Mouse (Mus musculus) limb, embryonic 15.5 days (tissue): Measurements from ENCODE around the gene Sap18b. TPM values are rescaled to one million over a fixed set of nuclear protein-coding genes. Genes with fewer than 3 reads are reported as not detected.
"Not testable (repeated sequence)": the region's sequence is repeated elsewhere in the genome, so short reads cannot be mapped to it uniquely, and the experiment has no call there.

ENCODE experiments used
- ATAC-seq: fragments of 200-750 bp; cut with Nextera tagmentation; 2 replicates; pipeline ENCODE4 v1.8.0; 2017; ENCODE audit warnings: low read depth, moderate TSS enrichment; ENCODE audit not compliant: insufficient number of reproducible peaks, low FRiP score, low TSS enrichment
- H3K27ac ChIP-seq: fragments of 300-500 bp; sonication (generic); 2 replicates; pipeline ENCODE4 v1.5.1; 2015; ENCODE audit warnings: moderate library complexity, mild to moderate bottlenecking, inconsistent platforms
- H3K27me3 ChIP-seq: fragments of 300-500 bp; sonication (generic); 2 replicates; pipeline ENCODE4 v1.6.1; 2015; ENCODE audit warnings: inconsistent platforms
- H3K36me3 ChIP-seq: fragments of 300-500 bp; sonication (generic); 2 replicates; pipeline ENCODE4 v1.6.1; 2015; ENCODE audit warnings: inconsistent platforms
- H3K4me1 ChIP-seq: fragments of 300-500 bp; sonication (generic); 2 replicates; pipeline ENCODE4 v1.6.1; 2015; ENCODE audit warnings: inconsistent platforms
- H3K4me2 ChIP-seq: fragments of 300-500 bp; sonication (generic); 2 replicates; pipeline ENCODE4 v1.6.1; 2015; ENCODE audit warnings: mild to moderate bottlenecking, inconsistent platforms
- H3K4me3 ChIP-seq: fragments of 300-500 bp; sonication (generic); 2 replicates; pipeline ENCODE4 v1.5.1; 2015; ENCODE audit warnings: mild to moderate bottlenecking, inconsistent platforms
- H3K9ac ChIP-seq: fragments of 300-500 bp; sonication (generic); 2 replicates; pipeline ENCODE4 v1.6.1; 2015; ENCODE audit warnings: inconsistent platforms
- H3K9me3 ChIP-seq: fragments of 300-500 bp; sonication (generic); 2 replicates; pipeline ENCODE4 v1.6.1; 2016; ENCODE audit warnings: inconsistent platforms
- WGBS: fragments of 180-500 bp; shearing (Covaris S2); methylation state at CpG from one replicate; pipeline ENCODE4 v1.1.7; 2015; 5-methylcytosine and 5-hydroxymethylcytosine counted together
- polyA plus RNA-seq: library from polyadenylated mRNA; unstranded; fragments of >200 nt; fragmentation: Nextera tagmentation; extraction: Ambion mirVana; gene quantifications from 2 replicates; pipeline ENCODE4 v1.2.1, GENCODE M21; 2015

Sap18b gene
- polyA plus RNA-seq, 1 experiment from 2014 or later, result 324 TPM

DNA sequence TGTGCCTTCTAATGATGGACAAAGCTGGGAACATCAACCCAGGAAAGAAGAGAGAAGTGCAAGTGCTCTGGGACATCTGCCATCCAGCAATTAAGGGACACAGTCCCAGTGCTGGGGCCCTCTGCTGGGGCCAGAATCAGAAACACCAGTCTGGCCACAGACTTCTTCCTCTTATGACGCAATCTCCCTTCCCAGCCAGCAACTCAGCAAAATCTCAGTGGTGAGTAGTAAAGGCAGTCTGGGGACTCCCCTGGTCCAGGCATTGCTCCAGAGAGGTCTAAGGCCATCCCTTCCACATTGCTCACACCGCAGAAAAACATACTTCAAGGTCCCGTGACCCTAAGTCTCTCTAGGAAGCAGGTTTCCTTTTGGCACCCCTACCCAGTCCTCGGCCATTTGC is 27.1 kb downstream of the Sap18b start:
- H3K27ac ChIP-seq, result no peak overlapping the region
- H3K4me3 ChIP-seq, result peak overlapping the region; percentile 64
- no peak for ATAC-seq
- 71% methylated on average over 4 of the region's 4 CpGs for WGBS
- H3K4me2 ChIP-seq, result peak overlapping the region; percentile 81
- H3K36me3 ChIP-seq, result peaks cover 10% of the 10 kb centered on the region; the same call in 1 of the 2 replicates
- H3K9me3 ChIP-seq, result no peaks in the 10 kb centered on the region
- peak overlapping the region; percentile 68; the same call in 1 of the 2 replicates for H3K9ac ChIP-seq
- peaks cover 11% of the 10 kb centered on the region for H3K4me1 ChIP-seq
- H3K27me3 ChIP-seq, result no peaks in the 10 kb centered on the region

DNA sequence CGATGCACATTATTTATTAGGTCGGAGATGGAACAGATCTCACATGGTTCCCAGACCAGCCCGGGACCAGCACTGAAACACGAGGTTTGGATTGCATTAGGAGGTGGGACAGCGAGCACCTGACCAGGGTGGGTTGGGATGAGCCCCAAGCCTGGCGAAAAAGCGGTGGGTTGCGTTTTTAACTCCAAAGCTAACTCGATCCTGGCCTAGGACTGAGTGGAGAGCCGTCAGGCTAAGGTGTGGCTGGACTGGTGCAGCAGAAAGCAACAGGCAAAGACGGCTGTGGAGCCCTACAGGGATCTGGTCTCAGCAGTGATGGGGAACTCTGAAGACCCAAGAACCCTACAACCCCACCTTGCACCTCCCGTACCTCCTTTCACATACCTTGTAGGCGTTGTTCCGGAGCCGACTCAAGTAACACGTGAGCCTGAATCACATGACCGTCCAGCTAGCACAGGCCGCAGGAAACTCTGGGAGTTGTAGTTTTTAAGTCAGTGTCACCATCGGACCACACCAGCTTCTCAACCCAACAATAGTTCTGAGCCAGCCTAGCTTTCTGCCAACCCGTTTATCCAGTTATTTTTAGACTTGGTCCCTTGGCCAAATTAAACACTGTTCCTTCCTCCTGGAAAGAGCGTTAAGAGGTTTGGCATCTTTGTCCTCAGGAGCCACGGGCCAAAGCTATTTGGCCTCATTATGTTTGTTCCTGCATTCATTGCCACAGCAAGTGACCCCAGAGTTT is 28.1 kb downstream of the Sap18b start, which contains the start of gene Slc38a7:
Gene Slc38a7 (minus strand): TSS at position 438 of the 742 bp plus-strand sequence.
- ATAC-seq, result peak; percentile 90
- no peaks in the 10 kb centered on the region for H3K27me3 ChIP-seq
- no peaks in the 10 kb centered on the region for H3K9me3 ChIP-seq
- no peak within 1 kb of the TSS for H3K27ac ChIP-seq
- peak within 1 kb of the TSS; percentile 64 for H3K4me3 ChIP-seq
- WGBS, result 11% methylated on average over 22 of the region's 22 CpGs
- peaks cover 11% of the 10 kb centered on the region for H3K4me1 ChIP-seq
- H3K4me2 ChIP-seq, result peak within 1 kb of the TSS; percentile 81
- H3K36me3 ChIP-seq, result peaks cover 5% of the 10 kb centered on the region; the same call in 1 of the 2 replicates
- H3K9ac ChIP-seq, result peak within 1 kb of the TSS; percentile 68

DNA sequence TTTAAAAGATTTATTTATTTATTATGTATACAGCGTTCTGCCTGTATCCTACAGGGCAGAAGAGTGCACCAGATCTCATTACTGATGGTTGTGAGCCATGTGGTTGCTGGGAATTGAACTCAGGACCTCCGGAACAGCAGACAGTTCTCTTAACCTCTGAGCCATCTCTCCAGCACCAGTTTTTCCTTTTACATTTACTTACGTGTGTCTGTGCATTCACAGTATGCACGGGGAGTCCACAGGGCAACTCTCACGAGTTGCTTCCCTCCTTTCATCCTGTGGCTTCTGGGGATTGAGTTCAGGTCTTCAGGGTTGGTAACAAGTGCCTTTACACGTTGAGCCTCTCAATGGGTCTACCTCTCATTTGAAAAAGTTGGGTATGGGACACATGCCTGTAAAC is 29.0 kb downstream of the Sap18b start:
- Histone ChIP-seq H3K36me3 (no peaks in the 10 kb centered on the region), H3K4me2 (no peak overlapping the region), H3K4me1 (peaks cover 11% of the 10 kb centered on the region), H3K27me3 (no peaks in the 10 kb centered on the region), H3K27ac (no peak overlapping the region), H3K9me3 (no peaks in the 10 kb centered on the region), H3K9ac (no peak overlapping the region), H3K4me3 (no peak overlapping the region)
- no peak for ATAC-seq
- 85% methylated on average over 6 of the region's 6 CpGs for WGBS

DNA sequence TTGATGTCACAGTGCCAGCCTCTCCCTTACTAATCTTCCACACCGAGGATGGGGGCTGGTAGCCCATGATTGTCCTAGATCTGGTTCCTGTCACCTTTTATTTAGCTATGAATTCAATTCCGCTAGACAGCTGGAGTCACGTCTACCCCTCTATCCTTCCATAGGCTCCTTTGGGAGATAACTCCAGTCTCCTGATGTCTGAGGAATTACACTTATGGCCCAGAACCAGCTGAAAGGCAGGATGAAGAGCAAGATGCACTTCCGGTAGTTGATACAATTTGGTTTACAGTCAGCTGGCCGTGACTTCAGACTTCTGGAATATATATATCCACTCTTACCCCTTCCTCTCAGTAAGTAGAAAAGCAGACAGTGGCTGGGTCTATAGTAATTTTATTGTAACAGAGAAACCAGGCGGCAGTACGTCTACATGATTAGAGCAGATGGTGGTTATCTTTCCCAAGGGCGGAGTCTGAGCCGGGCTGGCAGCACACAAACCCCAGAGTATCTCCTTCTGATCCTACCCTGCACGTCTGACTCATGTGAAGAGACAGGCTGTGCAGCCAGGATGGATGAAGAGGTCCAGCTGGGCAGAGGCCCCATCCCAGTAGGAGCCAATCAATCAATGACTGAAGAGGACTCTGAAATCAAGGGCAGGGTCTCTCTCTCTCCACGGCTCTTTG is 38.8 kb downstream of the Sap18b start:
- H3K36me3 ChIP-seq, result peaks cover 40% of the 10 kb centered on the region
- ATAC-seq, H3K9me3 ChIP-seq, H3K4me1 ChIP-seq, H3K9ac ChIP-seq, H3K4me2 ChIP-seq, H3K4me3 ChIP-seq, H3K27me3 ChIP-seq, H3K27ac ChIP-seq: not testable (repeated sequence)
- WGBS, result 83% methylated on average over 10 of the region's 11 CpGs

DNA sequence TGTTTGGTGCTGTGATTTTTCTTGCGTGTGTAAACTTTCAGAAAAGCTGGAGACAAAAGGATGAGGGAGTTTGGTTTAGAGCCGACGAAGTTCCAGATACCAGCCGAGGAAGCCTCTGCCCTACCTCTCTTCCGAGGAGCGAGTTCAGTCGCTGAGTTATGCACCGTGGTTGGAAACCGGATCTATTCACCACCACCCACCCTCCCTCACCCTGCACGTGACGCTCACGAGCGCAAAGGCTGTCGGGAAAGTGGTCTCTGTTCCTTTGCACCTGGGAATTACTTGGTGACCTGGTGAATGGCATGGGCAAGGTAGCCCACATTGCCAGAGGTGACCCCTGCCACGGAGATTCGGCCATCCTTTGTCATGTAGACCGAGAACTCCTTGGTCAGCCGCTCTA is 39.7 kb downstream of the Sap18b start:
- not testable (repeated sequence) for ATAC-seq, H3K4me1 ChIP-seq, H3K4me3 ChIP-seq, H3K4me2 ChIP-seq, H3K27me3 ChIP-seq, H3K9me3 ChIP-seq, H3K27ac ChIP-seq, H3K9ac ChIP-seq
- 93% methylated on average over 18 of the region's 18 CpGs for WGBS
- peaks cover 48% of the 10 kb centered on the region for H3K36me3 ChIP-seq

DNA sequence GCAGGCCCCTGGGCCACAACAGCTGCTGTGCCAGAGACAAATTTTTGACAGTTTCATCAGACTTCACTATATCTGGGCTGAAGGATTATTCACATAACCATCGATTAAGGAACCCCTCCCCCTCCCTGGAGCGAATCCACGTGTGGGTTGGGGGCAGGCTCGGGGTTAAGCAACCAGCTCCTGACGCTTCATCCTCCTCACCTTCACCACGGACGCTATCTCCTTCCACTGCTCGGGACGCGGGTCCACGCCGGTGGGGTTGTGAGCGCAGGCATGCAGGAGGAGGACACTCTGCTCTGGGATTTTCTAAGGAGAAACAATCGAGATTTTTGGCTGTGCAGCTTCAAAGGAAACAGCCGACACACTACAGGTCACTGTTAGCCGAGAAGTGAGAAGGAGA is 46.5 kb downstream of the Sap18b start:
- no peak overlapping the region for H3K9ac ChIP-seq
- H3K4me3 ChIP-seq, result no peak overlapping the region
- peaks cover 93% of the 10 kb centered on the region for H3K36me3 ChIP-seq
- no peak for ATAC-seq
- H3K9me3 ChIP-seq, result no peaks in the 10 kb centered on the region
- no peaks in the 10 kb centered on the region for H3K27me3 ChIP-seq
- H3K4me2 ChIP-seq, result no peak overlapping the region
- H3K4me1 ChIP-seq, result no peaks in the 10 kb centered on the region
- 92% methylated on average over 16 of the region's 16 CpGs for WGBS
- no peak overlapping the region for H3K27ac ChIP-seq

DNA sequence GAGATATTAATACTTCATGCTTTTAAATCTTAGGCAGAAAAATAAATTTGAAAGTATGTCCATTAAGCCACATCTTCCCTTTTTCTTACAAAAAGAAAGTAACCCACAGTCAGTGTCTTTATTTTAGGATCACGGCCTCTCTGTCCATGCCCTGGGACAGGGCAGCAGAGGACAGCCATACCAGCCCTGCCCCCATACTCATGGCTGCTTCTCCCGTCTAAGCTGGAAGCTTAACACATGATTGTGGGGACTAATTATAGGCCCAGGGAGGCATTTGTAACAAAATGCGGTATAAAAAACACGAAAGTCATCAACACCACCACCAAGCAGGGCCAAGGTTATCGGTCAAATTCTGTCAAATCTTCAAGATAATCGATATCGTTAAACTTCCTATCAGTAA is 50.1 kb downstream of the Sap18b start:
- Histone ChIP-seq H3K9ac (no peak overlapping the region), H3K27me3 (no peaks in the 10 kb centered on the region), H3K27ac (no peak overlapping the region), H3K4me1 (0 out of 2 replicates have a peak, but pooled peaks cover 5% of the 10 kb centered on the region), H3K36me3 (peaks cover 69% of the 10 kb centered on the region), H3K4me2 (no peak overlapping the region), H3K9me3 (no peaks in the 10 kb centered on the region), H3K4me3 (no peak overlapping the region)
- ATAC-seq, result no peak
- 94% methylated on average over 7 of the region's 7 CpGs for WGBS

Other genes with a start within 250 kb of the Sap18b start
- not detected in 2 replicates for gene Prss54, start 249.0 kb upstream of the Sap18b start, polyA plus RNA-seq
- gene Gins3, start 191.9 kb upstream of the Sap18b start, polyA plus RNA-seq, result 17.7 and 18.5 TPM in 2 replicates
- gene Ndrg4, start 148.4 kb upstream of the Sap18b start, polyA plus RNA-seq, result 22.6 and 27.5 TPM in 2 replicates
- gene Setd6, start 109.5 kb upstream of the Sap18b start, polyA plus RNA-seq, result 15.1 and 15.7 TPM in 2 replicates
- 46.7 and 52.9 TPM in 2 replicates for gene Cnot1, start 17.9 kb upstream of the Sap18b start, polyA plus RNA-seq
- gene Slc38a7, start 28.2 kb downstream of the Sap18b start, polyA plus RNA-seq, result 16.2 and 16.3 TPM in 2 replicates
- gene Got2, start 63.2 kb downstream of the Sap18b start, polyA plus RNA-seq, result 129 and 131 TPM in 2 replicates